Mouse (Mus musculus): ENCODE data around the gene Gm8797. TPM values are rescaled to one million over a fixed set of nuclear protein-coding genes. Genes with fewer than 3 reads are reported as not detected.
"Not testable (repeated sequence)": the region's sequence is repeated elsewhere in the genome, so short reads cannot be mapped to it uniquely, and the experiment has no call there.

The Gm8797 gene
- 11.7 and 14.7 TPM in 2 replicates for polyA plus RNA-seq (2014; fragmentation: Nextera tagmentation; extraction: Ambion mirVana)

DNA sequence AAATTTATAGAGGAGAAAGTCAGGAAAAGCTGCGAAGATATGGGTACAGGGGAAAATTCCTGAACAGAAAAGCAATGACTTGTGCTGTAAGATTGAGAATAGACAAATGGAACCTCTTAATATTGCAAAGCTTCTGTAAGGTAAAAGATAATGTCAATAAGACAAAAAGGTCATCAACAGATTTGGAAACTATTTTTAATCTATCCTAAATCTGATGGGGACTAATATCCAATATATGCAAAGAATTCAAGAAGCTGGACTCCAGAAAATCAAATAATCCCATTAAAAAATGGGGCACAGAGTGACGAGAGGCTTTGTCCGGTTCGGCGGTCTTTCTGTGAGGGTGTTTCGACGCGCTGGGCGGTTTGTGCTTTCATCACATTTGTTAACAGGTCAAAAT is at the start of gene Gm8797:
Gene Gm8797, plus strand, starts transcription at position 301 of the 400 bp plus-strand sequence.
- not testable (repeated sequence) for H3K4me3 ChIP-seq (ENCODE audit: control insufficient read depth in 1 of 2, insufficient read depth in 1 of 2, low read depth in 1 of 2, low read length in 2 of 2); H3K9ac ChIP-seq (ENCODE audit: low read length); ATAC-seq (ENCODE audit: insufficient number of reproducible peaks, insufficient read depth, low FRiP score, low read depth); H3K4me1 ChIP-seq (ENCODE audit: control insufficient read depth in 2 of 2, insufficient read depth in 2 of 2, low read length in 2 of 2); H3K27me3 ChIP-seq (ENCODE audit: control insufficient read depth, insufficient read depth, low read length); H3K36me3 ChIP-seq (ENCODE audit: control insufficient read depth, insufficient read depth, low read length); H3K27ac ChIP-seq (replicated peaks in 1 of 2; ENCODE audit: control insufficient read depth in 1 of 2, insufficient read depth in 1 of 2, low read depth in 2 of 2, low read length in 2 of 2); H3K9me3 ChIP-seq (ENCODE audit: control insufficient read depth, low read length); H3K4me2 ChIP-seq (ENCODE audit: low read length)
- 88% methylated on average over 9 of the region's 9 CpGs for WGBS

DNA sequence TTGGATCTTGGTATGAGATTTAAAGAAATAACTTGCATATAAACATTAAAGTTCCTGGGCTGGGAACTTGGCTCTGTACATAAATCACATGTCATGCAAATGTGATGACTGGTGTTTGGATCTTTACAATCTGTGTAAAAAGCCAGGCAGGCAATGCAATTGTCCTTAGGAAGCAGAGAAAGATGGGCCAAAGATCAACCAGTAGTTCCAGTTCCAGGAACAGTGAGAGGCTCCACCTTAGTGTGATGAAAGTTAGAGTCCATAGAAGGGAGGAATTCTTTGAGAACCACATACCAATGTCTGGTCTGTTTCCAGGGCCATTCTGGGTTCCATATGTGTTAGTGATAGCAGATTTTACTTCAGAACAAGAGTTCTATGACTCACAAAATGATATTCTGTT is 36.1 kb upstream of the Gm8797 start:
- ATAC-seq (ENCODE audit: insufficient number of reproducible peaks, insufficient read depth, low FRiP score, low read depth) = no peak

DNA sequence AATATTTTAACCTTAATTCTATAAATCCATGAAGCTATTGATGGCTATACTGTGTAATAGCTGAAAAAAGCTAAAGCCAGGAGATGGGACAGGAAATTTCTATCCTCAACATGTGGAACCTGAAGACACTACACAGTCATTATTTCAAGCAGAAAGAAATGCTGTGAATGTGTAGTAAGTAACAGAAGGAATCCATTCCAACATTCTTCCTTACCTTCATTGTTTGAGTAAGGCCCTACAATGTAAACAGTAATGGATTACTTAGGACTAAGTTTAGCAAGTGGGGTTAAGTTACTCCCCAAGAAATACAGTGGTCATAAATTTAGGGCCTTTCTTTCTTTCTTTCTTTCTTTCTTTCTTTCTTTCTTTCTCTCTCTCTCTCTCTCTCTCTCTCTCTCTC is 17.7 kb upstream of the Gm8797 start:
- no peaks in the 10 kb centered on the region for H3K9me3 ChIP-seq (ENCODE audit: control insufficient read depth, low read length)
- H3K27ac ChIP-seq (replicated peaks in 1 of 2; ENCODE audit: control insufficient read depth in 1 of 2, insufficient read depth in 1 of 2, low read depth in 2 of 2, low read length in 2 of 2) = no peak overlapping the region
- no peaks in the 10 kb centered on the region for H3K27me3 ChIP-seq (ENCODE audit: control insufficient read depth, insufficient read depth, low read length)
- H3K9ac ChIP-seq (ENCODE audit: low read length) = no peak overlapping the region
- H3K4me2 ChIP-seq (ENCODE audit: low read length) = no peak overlapping the region
- no peaks in the 10 kb centered on the region for H3K4me1 ChIP-seq (ENCODE audit: control insufficient read depth in 2 of 2, insufficient read depth in 2 of 2, low read length in 2 of 2)
- ATAC-seq (ENCODE audit: insufficient number of reproducible peaks, insufficient read depth, low FRiP score, low read depth) = no peak
- no peak overlapping the region for H3K4me3 ChIP-seq (ENCODE audit: control insufficient read depth in 1 of 2, insufficient read depth in 1 of 2, low read depth in 1 of 2, low read length in 2 of 2)
- H3K36me3 ChIP-seq (ENCODE audit: control insufficient read depth, insufficient read depth, low read length) = no peaks in the 10 kb centered on the region

More for the DNA sequence above, 36.1 kb upstream of the Gm8797 start:
- H3K9me3 ChIP-seq (ENCODE audit: control insufficient read depth, low read length) = no peaks in the 10 kb centered on the region
- H3K4me3 ChIP-seq (ENCODE audit: control insufficient read depth in 1 of 2, insufficient read depth in 1 of 2, low read depth in 1 of 2, low read length in 2 of 2) = no peak overlapping the region
- no peak overlapping the region for H3K9ac ChIP-seq (ENCODE audit: low read length)
- H3K4me1 ChIP-seq (ENCODE audit: control insufficient read depth in 2 of 2, insufficient read depth in 2 of 2, low read length in 2 of 2) = no peaks in the 10 kb centered on the region
- H3K27me3 ChIP-seq (ENCODE audit: control insufficient read depth, insufficient read depth, low read length) = no peaks in the 10 kb centered on the region
- no peak overlapping the region for H3K4me2 ChIP-seq (ENCODE audit: low read length)
- H3K27ac ChIP-seq (replicated peaks in 1 of 2; ENCODE audit: control insufficient read depth in 1 of 2, insufficient read depth in 1 of 2, low read depth in 2 of 2, low read length in 2 of 2) = no peak overlapping the region
- H3K36me3 ChIP-seq (ENCODE audit: control insufficient read depth, insufficient read depth, low read length) = no peaks in the 10 kb centered on the region

DNA sequence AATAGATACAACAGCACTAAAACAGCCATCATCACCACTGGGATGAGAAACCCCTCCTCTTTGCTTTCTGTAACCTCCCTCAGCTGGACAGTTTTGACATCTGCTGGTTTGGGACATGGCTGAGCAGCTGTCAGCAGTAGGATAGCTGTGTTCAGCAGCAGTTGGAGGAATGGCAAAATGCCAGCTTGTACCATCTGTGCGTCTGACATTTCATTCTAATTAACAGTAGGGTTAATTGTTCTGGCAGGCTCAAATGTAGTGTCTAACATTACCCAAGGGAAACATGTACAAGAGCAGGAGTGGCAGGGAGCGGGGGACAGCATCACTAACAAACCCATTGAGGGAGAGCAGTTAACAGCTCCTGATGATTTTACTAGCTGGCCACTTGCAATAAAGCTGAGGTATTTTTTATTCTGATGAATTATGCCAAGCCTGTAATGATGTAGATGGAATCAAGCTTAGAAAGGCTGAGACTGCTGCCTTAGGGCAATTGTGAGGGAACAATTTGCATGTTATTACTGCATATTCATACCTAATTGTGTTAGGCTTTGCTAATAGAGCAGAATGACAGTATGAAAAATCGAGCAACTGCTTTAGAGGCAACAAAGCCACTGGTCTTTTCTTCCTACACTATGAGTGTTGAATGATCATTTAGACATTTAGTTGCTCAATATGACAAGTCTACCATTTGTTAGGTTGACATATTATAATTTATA is 4.3 kb downstream of the Gm8797 start:
- no peak for ATAC-seq (ENCODE audit: insufficient number of reproducible peaks, insufficient read depth, low FRiP score, low read depth)
- Histone ChIP-seq H3K27me3 (ENCODE audit: control insufficient read depth, insufficient read depth, low read length) (no peaks in the 10 kb centered on the region), H3K9ac (ENCODE audit: low read length) (no peak overlapping the region), H3K36me3 (ENCODE audit: control insufficient read depth, insufficient read depth, low read length) (no peaks in the 10 kb centered on the region), H3K4me2 (ENCODE audit: low read length) (no peak overlapping the region), H3K4me3 (ENCODE audit: control insufficient read depth in 1 of 2, insufficient read depth in 1 of 2, low read depth in 1 of 2, low read length in 2 of 2) (no peak overlapping the region), H3K4me1 (ENCODE audit: control insufficient read depth in 2 of 2, insufficient read depth in 2 of 2, low read length in 2 of 2) (no peaks in the 10 kb centered on the region), H3K27ac (replicated peaks in 1 of 2; ENCODE audit: control insufficient read depth in 1 of 2, insufficient read depth in 1 of 2, low read depth in 2 of 2, low read length in 2 of 2) (no peak overlapping the region), H3K9me3 (ENCODE audit: control insufficient read depth, low read length) (no peaks in the 10 kb centered on the region)
- WGBS = 41% methylated on average over 3 of the region's 3 CpGs

DNA sequence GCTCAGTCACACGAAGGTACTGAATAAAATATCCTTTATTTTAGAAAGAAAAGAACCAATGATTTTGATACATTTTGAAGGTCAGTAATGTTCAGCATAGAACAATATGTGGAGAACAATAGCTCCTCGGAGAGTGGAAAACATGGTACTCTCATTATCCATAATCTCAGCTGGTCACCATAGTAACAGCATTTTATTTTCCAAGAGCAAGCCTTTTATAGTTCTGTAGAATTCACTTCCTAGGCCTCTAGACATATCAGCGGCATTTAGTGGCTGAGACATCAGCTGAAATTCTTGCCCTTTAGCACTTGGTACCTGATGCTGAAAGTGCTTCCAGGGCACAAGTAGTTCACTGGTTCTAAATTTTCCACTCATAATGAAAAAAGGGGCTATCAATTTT is 15.7 kb downstream of the Gm8797 start:
- no peak for ATAC-seq (ENCODE audit: insufficient number of reproducible peaks, insufficient read depth, low FRiP score, low read depth)
- no peak overlapping the region for H3K4me2 ChIP-seq (ENCODE audit: low read length)
- WGBS = 76% methylated on average over 3 of the region's 3 CpGs

DNA sequence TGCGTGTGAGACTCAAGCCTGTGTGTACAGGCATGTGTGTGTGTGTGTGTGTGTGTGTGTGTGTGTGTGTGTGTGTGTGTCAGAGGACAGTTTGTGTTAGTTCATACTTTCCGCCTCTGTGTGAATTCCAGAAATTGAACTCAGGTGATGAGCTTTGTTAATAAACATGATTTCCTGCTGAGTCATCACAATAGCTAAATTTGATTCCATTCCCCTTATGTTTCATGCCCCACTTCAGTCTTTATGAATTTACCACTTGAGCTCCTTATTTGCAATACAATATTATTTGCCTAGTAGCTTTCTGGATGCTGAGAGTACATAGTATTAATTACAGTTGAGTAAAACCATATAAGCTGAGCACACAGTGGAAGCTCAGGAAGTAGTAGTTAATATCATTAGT is 26.3 kb downstream of the Gm8797 start:
- H3K27me3 ChIP-seq (ENCODE audit: control insufficient read depth, insufficient read depth, low read length) = no peaks in the 10 kb centered on the region
- H3K4me1 ChIP-seq (ENCODE audit: control insufficient read depth in 2 of 2, insufficient read depth in 2 of 2, low read length in 2 of 2) = no peaks in the 10 kb centered on the region
- no peak overlapping the region for H3K4me3 ChIP-seq (ENCODE audit: control insufficient read depth in 1 of 2, insufficient read depth in 1 of 2, low read depth in 1 of 2, low read length in 2 of 2)
- no peak overlapping the region for H3K4me2 ChIP-seq (ENCODE audit: low read length)
- H3K27ac ChIP-seq (replicated peaks in 1 of 2; ENCODE audit: control insufficient read depth in 1 of 2, insufficient read depth in 1 of 2, low read depth in 2 of 2, low read length in 2 of 2) = no peak overlapping the region
- H3K9ac ChIP-seq (ENCODE audit: low read length) = no peak overlapping the region
- 86% methylated on average over 2 of the region's 2 CpGs for WGBS
- no peaks in the 10 kb centered on the region for H3K36me3 ChIP-seq (ENCODE audit: control insufficient read depth, insufficient read depth, low read length)
- no peak for ATAC-seq (ENCODE audit: insufficient number of reproducible peaks, insufficient read depth, low FRiP score, low read depth)
- H3K9me3 ChIP-seq (ENCODE audit: control insufficient read depth, low read length) = no peaks in the 10 kb centered on the region

More for the DNA sequence above, 15.7 kb downstream of the Gm8797 start:
- Histone ChIP-seq H3K27ac (replicated peaks in 1 of 2; ENCODE audit: control insufficient read depth in 1 of 2, insufficient read depth in 1 of 2, low read depth in 2 of 2, low read length in 2 of 2) (no peak overlapping the region), H3K4me3 (ENCODE audit: control insufficient read depth in 1 of 2, insufficient read depth in 1 of 2, low read depth in 1 of 2, low read length in 2 of 2) (no peak overlapping the region), H3K4me1 (ENCODE audit: control insufficient read depth in 2 of 2, insufficient read depth in 2 of 2, low read length in 2 of 2) (no peaks in the 10 kb centered on the region), H3K36me3 (ENCODE audit: control insufficient read depth, insufficient read depth, low read length) (no peaks in the 10 kb centered on the region), H3K9ac (ENCODE audit: low read length) (no peak overlapping the region), H3K9me3 (ENCODE audit: control insufficient read depth, low read length) (no peaks in the 10 kb centered on the region), H3K27me3 (ENCODE audit: control insufficient read depth, insufficient read depth, low read length) (no peaks in the 10 kb centered on the region)
